In genomic region chr6:60201548-60201947, GRCm38 (mm10) we compare ENCODE assay signal across 8 mouse cellular contexts.
DNase-seq lines count a peak whose midpoint lies in the region; ATAC-seq and TF ChIP-seq lines count a peak whose summit lies in the region.

No protein-coding gene starts in this region.

- WGBS in thymus, adult 2 months, result 75% methylated on average over 10 of the region's 10 CpGs
- 76% methylated on average over 10 of the region's 10 CpGs for WGBS in embryonic facial prominence, embryonic 11.5 days

- DNase-seq in gastrocnemius, adult 2 months, result no peak
- no peak for DNase-seq in gastrocnemius, postnatal 4 days (ENCODE audit: low spot score in 2 of 2)
- DNase-seq in thymus, adult 2 months, result peak; percentile 5
- no peak for DNase-seq in thymus, postnatal 36 days
- DNase-seq in embryonic facial prominence, embryonic 11.5 days (ENCODE audit: low spot score), result peak; percentile 71
- DNase-seq in left cerebral cortex, adult 18-20 months (ENCODE audit: low spot score in 2 of 2), result peak; percentile 41 to 55
- DNase-seq in thymus, postnatal 4 days, result peak; percentile 26
- no peak for DNase-seq in lung, postnatal 10 days

- H3K4me3 ChIP-seq in gastrocnemius, adult 2 months, result no peak overlapping the region
- H3K4me3 ChIP-seq in thymus, adult 2 months (ENCODE audit: control insufficient read depth, insufficient read depth, low read length), result no peak overlapping the region
- H3K4me3 ChIP-seq in embryonic facial prominence, embryonic 11.5 days (ENCODE audit: low read depth, low read length), result no peak overlapping the region

- H3K4me2 ChIP-seq in embryonic facial prominence, embryonic 11.5 days (ENCODE audit: low read depth, low read length), result no peak overlapping the region

- intact Hi-C loops in gastrocnemius, adult 2 months (cut with DNase I), result no loop called here

- TF ChIP-seq CTCF in gastrocnemius, adult 2 months (IDR thresholded peaks at IDR 0.05), result peak; percentile 31; the same call in 1 of the 2 replicates
- TF ChIP-seq CTCF in thymus, adult 2 months (IDR thresholded peaks at IDR 0.05; ENCODE audit: borderline replicate concordance, control insufficient read depth, extremely low read depth, insufficient read depth, low read length, poor library complexity), result no peak

- H3K9me3 ChIP-seq in embryonic facial prominence, embryonic 11.5 days (replicated peaks; ENCODE audit: control insufficient read depth, low read length), result no peaks in the 10 kb centered on the region

- H3K27ac ChIP-seq in gastrocnemius, adult 2 months, result no peak overlapping the region
- H3K27ac ChIP-seq in thymus, adult 2 months (ENCODE audit: control insufficient read depth, insufficient read depth, low read length), result no peak overlapping the region
- H3K27ac ChIP-seq in embryonic facial prominence, embryonic 11.5 days (replicated peaks; ENCODE audit: low read depth, low read length), result no peak overlapping the region

- ATAC-seq in embryonic facial prominence, embryonic 11.5 days (replicated peaks; ENCODE audit: insufficient number of reproducible peaks, low FRiP score, low TSS enrichment, low read depth), result no peak

- no peak overlapping the region for H3K9ac ChIP-seq in embryonic facial prominence, embryonic 11.5 days (replicated peaks; ENCODE audit: low read length)

- TF ChIP-seq POLR2A in thymus, adult 2 months (IDR thresholded peaks at IDR 0.05; ENCODE audit: control insufficient read depth, extremely low read depth, insufficient read depth, low read length, poor library complexity), result no peak

- H3K36me3 ChIP-seq in thymus, adult 2 months (ENCODE audit: control insufficient read depth, insufficient read depth, low read length), result no peaks in the 10 kb centered on the region
- H3K36me3 ChIP-seq in embryonic facial prominence, embryonic 11.5 days (replicated peaks; ENCODE audit: control insufficient read depth, insufficient read depth, low read depth, low read length), result no peaks in the 10 kb centered on the region

- H3K4me1 ChIP-seq in thymus, adult 2 months (replicated peaks; ENCODE audit: control insufficient read depth, insufficient read depth, low read length), result no peaks in the 10 kb centered on the region
- no peaks in the 10 kb centered on the region for H3K4me1 ChIP-seq in embryonic facial prominence, embryonic 11.5 days (ENCODE audit: control insufficient read depth, insufficient read depth, low read length)

- H3K27me3 ChIP-seq in thymus, adult 2 months (ENCODE audit: control insufficient read depth, insufficient read depth, low read length), result no peaks in the 10 kb centered on the region
- H3K27me3 ChIP-seq in embryonic facial prominence, embryonic 11.5 days (ENCODE audit: control insufficient read depth, insufficient read depth, low read length), result no peaks in the 10 kb centered on the region

Comparison
In these comparisons a context has a peak if more than half of its experiments do, and no peak if none do; other contexts are left out.
1. DNase-seq: peak in thymus, adult 2 months (single experiment), embryonic facial prominence, embryonic 11.5 days (single experiment), left cerebral cortex, adult 18-20 months (2 of 2) and thymus, postnatal 4 days (single experiment); none in gastrocnemius, adult 2 months (single experiment), gastrocnemius, postnatal 4 days (0 of 2), thymus, postnatal 36 days (0 of 2) and lung, postnatal 10 days (single experiment).